Mouse (Mus musculus): ENCODE data around the gene Ppfia1.

Gene Ppfia1

GRCm38 (mm10) chr7:144550811-144551210 is 2.7 kb downstream of the Ppfia1 start:
- DNase-seq (ENCODE audit: extremely low read depth, low read depth): no peak

GRCm38 (mm10) chr7:144549904-144550566 is 3.5 kb downstream of the Ppfia1 start:
- peak; percentile 27 for DNase-seq (ENCODE audit: extremely low read depth, low read depth)

GRCm38 (mm10) chr7:144545231-144545630 is 8.3 kb downstream of the Ppfia1 start:
- DNase-seq (ENCODE audit: extremely low read depth, low read depth): no peak

GRCm38 (mm10) chr7:144541351-144541750 is 12.2 kb downstream of the Ppfia1 start:
- DNase-seq (ENCODE audit: extremely low read depth, low read depth): no peak

- no peak for DNase-seq (ENCODE audit: extremely low read depth, low read depth)
These were observed 14.4 kb downstream of the Ppfia1 start for GRCm38 (mm10) chr7:144539146-144539545.

GRCm38 (mm10) chr7:144538030-144538644 is 15.4 kb downstream of the Ppfia1 start:
- DNase-seq (ENCODE audit: extremely low read depth, low read depth): no peak

GRCm38 (mm10) chr7:144536367-144536766 is 17.2 kb downstream of the Ppfia1 start:
- peak; percentile 78 for DNase-seq (ENCODE audit: extremely low read depth, low read depth)

DNA sequence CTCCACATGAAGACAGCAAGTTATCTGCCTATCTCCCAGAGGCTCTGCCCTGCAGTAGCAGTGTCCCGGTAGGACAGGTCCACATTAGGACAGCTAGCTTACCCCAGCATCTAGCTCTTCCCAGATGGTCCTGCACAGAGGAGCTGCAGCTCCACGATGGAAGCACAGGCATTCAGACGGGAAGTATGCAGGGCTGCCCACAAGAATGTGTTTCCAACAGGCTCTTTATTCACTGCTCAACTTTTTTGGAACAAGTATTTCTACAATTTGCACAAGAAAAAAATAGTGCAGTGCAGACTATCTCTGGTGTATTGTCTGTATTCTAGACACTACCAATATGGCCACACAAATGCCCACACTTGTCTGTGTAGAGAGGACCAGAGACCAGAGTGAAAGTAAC is 18.8 kb downstream of the Ppfia1 start:
- DNase-seq (ENCODE audit: extremely low read depth, low read depth): no peak

GRCm38 (mm10) chr7:144531585-144532378 is 21.7 kb downstream of the Ppfia1 start:
- no peak for DNase-seq (ENCODE audit: extremely low read depth, low read depth)

- no peak for DNase-seq (ENCODE audit: extremely low read depth, low read depth)
These were observed 23.7 kb downstream of the Ppfia1 start for GRCm38 (mm10) chr7:144529851-144530250.

- peak; percentile 21 for DNase-seq (ENCODE audit: extremely low read depth, low read depth)
These were observed 25.8 kb downstream of the Ppfia1 start for GRCm38 (mm10) chr7:144527723-144528221.

DNA sequence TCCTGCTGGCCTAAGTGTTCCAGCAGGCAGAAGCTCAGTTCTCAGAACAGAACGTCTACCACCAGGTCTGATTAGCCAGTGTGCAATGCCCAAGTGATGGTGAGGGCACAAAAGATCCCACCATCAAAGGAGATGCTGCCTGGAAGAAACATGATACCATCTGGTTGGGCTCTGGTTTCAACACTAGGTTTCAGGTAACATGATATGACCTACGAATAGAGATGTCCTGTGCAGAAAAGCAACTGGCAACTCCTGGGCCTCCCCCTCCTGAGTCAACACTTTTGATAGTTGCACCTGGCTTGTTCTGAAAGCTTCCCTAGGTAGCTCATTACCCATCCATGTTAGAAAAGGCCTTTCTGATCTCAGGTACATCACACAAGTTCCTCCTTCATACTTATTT is 26.9 kb downstream of the Ppfia1 start:
- DNase-seq (ENCODE audit: extremely low read depth, low read depth): no peak

GRCm38 (mm10) chr7:144524427-144525191 is 28.9 kb downstream of the Ppfia1 start:
- peak; percentile 64 for DNase-seq (ENCODE audit: extremely low read depth, low read depth)

DNA sequence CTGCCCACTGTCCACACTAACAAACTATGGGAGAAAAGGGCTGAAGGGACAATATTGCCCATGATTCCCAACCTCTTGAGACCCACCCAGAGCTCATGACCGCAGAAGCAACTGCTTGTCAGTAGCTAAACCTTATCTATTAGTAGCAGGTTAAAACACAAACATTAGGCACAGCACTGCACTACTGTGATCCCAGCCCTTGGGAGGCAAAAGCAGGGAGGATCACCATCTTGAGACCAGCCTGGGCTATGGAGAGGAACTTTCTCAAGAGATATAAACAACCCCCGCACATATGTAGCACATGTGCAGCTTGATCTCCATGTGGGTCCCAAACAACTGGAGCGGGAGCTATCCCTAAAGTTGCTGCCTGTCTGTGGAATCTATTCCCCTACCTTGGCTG is 30.1 kb downstream of the Ppfia1 start:
- DNase-seq (ENCODE audit: extremely low read depth, low read depth): peak; percentile 93

DNA sequence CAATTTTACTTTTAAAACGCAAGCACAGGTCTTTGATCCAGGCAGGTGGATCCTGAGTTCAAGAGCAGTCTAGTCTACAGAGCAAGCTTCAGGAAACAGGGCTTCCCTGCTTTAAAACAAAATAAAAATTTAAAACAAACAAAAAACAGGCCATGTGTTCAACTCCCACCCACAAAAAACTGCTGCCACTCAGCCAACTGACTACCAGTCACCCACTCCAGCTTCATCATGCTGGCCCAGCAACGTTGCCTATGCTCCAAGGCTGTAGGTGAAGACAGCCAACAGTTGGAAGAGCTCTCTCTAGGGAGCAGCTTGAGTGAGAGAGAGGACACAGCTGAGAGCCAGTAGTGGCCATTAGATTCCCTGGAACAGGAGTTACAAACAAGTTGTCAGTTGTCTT is 31.6 kb downstream of the Ppfia1 start:
- no peak for DNase-seq (ENCODE audit: extremely low read depth, low read depth)

GRCm38 (mm10) chr7:144519852-144520251 is 33.7 kb downstream of the Ppfia1 start:
- no peak for DNase-seq (ENCODE audit: extremely low read depth, low read depth)

- no peak for DNase-seq (ENCODE audit: extremely low read depth, low read depth)
These were observed 36.8 kb downstream of the Ppfia1 start for GRCm38 (mm10) chr7:144516711-144517110.

DNA sequence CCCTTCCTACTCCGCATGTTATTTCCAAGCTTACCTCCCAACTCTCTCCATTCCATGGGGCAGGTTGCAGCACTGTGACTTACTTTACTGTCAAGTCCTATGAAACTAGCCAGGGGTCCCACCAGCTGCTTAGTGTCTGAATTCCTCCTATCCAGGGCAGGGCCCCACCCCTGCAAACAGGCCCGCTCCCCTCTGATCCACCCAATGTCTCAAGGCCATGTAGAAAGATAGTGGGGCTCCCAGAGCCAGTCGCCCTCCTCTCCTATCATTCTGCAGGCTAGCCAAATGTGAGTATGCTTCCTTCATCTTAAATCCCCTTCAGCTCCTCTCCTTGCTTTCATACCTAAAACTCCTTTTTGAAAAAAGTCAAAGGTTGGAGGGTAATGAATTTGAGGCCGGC is 44.4 kb downstream of the Ppfia1 start:
- no peak for DNase-seq (ENCODE audit: extremely low read depth, low read depth)

DNA sequence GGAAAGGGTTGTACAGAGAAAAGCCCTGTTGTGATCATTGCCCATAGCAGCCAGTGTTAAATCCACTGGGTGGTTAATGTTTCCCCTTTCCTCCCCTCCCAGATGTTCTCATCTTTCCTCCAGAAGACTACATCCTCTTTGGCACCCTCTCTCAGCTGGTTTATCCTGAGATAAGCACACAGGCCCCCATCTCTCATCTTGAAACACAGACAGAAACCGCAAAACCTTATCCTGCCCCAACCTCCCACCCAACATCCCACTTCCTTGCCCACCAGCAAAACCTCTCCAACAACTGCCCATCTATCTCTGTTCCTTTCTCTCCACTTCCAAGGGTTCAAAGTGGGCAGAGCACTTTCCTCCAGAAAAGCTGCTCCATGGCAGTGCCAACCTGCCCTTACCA is 46.7 kb downstream of the Ppfia1 start:
- DNase-seq (ENCODE audit: extremely low read depth, low read depth): peak; percentile 68

DNA sequence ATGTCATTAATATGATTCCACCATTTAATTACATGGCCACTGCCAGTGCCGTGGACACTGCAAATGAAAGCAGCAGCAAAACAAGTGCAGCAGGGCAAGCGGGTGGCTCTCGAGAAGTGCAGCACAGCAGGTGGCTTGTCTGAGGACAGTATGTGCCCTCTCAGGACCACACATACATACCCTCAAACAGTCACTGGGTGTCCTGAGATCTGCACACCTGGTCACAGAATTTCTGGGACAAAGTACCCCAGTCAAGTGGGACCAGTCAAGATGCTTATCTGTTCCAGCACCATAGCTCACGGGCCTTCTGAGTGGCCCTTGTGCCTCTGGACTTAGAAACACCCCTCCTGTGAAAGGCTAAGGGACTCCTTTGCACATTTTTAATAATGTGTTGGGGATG is 49.6 kb downstream of the Ppfia1 start:
- no peak for DNase-seq (ENCODE audit: extremely low read depth, low read depth)

DNA sequence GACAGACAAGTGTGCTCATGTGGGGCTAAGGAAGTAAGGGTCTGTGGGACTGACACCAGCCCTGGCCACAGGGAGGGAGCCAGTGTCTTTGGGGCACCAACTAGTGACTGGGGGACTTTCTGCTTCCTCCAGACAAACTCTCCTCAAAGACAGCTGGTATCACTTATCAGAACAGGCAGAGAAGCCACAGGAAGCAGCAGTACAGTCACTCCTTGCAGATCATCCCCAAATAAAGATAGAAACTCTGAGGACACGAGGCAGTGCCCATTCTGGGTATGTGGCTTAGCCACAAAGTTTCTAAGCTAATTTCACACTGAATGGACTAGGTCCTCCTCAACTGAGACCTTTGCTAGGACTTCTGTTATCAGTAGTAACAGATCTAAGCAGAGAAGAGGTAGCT is 60.6 kb downstream of the Ppfia1 start:
- peak; percentile 96 for DNase-seq (ENCODE audit: extremely low read depth, low read depth)

Measured in MEL-GATA-1-ER (cell line).